Mouse (Mus musculus): ENCODE data around the gene Ap2s1. TPM values are rescaled to one million over a fixed set of nuclear protein-coding genes. Genes with fewer than 3 reads are reported as not detected.

Ap2s1 gene
- polyA plus RNA-seq, 1 experiment from 2014 or later, result 210 TPM

Other genes starting within 250 kb of the Ap2s1 start
- gene Arhgap35, start 123.4 kb upstream of the Ap2s1 start, polyA plus RNA-seq (2015; fragmentation: Nextera tagmentation; extraction: Ambion mirVana), result 13.0 and 13.3 TPM in 2 replicates
- gene Ceacam15, start 62.7 kb upstream of the Ap2s1 start, polyA plus RNA-seq (2015; fragmentation: Nextera tagmentation; extraction: Ambion mirVana), result 0.48 TPM in 2 replicates
- not detected in 2 replicates for gene Ceacam9, start 16.5 kb upstream of the Ap2s1 start, polyA plus RNA-seq (2015; fragmentation: Nextera tagmentation; extraction: Ambion mirVana)
- gene Slc1a5, start 42.9 kb downstream of the Ap2s1 start, polyA plus RNA-seq (2015; fragmentation: Nextera tagmentation; extraction: Ambion mirVana), result 35.2 and 37.8 TPM in 2 replicates
- 81.1 and 82.5 TPM in 2 replicates for gene Strn4, start 77.5 kb downstream of the Ap2s1 start, polyA plus RNA-seq (2015; fragmentation: Nextera tagmentation; extraction: Ambion mirVana)
- gene Fkrp, start 78.3 kb downstream of the Ap2s1 start, polyA plus RNA-seq (2015; fragmentation: Nextera tagmentation; extraction: Ambion mirVana), result 31.9 and 33.3 TPM in 2 replicates
- gene Prkd2, start 104.5 kb downstream of the Ap2s1 start, polyA plus RNA-seq (2015; fragmentation: Nextera tagmentation; extraction: Ambion mirVana), result 9.6 and 11.1 TPM in 2 replicates
- gene Dact3, start 136.9 kb downstream of the Ap2s1 start, polyA plus RNA-seq (2015; fragmentation: Nextera tagmentation; extraction: Ambion mirVana), result 4.6 and 4.7 TPM in 2 replicates
- gene Gng8, start 153.4 kb downstream of the Ap2s1 start, polyA plus RNA-seq (2015; fragmentation: Nextera tagmentation; extraction: Ambion mirVana), result 4.5 and 4.9 TPM in 2 replicates
- gene Ptgir, start 168.1 kb downstream of the Ap2s1 start, polyA plus RNA-seq (2015; fragmentation: Nextera tagmentation; extraction: Ambion mirVana), result 0.32 and 0.59 TPM in 2 replicates
- gene Calm3, start 185.7 kb downstream of the Ap2s1 start, polyA plus RNA-seq (2015; fragmentation: Nextera tagmentation; extraction: Ambion mirVana), result 85.5 and 101 TPM in 2 replicates
- 4.0 and 4.1 TPM in 2 replicates for gene Pnmal2, start 206.3 kb downstream of the Ap2s1 start, polyA plus RNA-seq (2015; fragmentation: Nextera tagmentation; extraction: Ambion mirVana)
- 0.11 and 0.15 TPM in 2 replicates for gene Pnmal1, start 221.3 kb downstream of the Ap2s1 start, polyA plus RNA-seq (2015; fragmentation: Nextera tagmentation; extraction: Ambion mirVana)
- 0.09 and 0.14 TPM in 2 replicates for gene Gm42372, start 244.7 kb downstream of the Ap2s1 start, polyA plus RNA-seq (2015; fragmentation: Nextera tagmentation; extraction: Ambion mirVana)

Data from heart, embryonic 13.5 days (tissue).